Mouse (Mus musculus): ENCODE measurements at regions not wholly inside any gene's neighbourhood (a gene's known extent, or its start where the extent isn't known, plus 50 kb on each side); places are given as distances from the start of the nearest gene placed in this dataset.

GRCm38 (mm10) chrX:11577294-11577693 is 249.7 kb downstream of the H2al1j start:
- Histone ChIP-seq H3K4me3 (replicated peaks) (no peak overlapping the region), H3K27me3 (replicated peaks) (peaks cover 41% of the 10 kb centered on the region), H3K9me3 (peaks cover 9% of the 10 kb centered on the region), H3K36me3 (replicated peaks; ENCODE audit: low read length) (no peaks in the 10 kb centered on the region), H3K4me1 (no peaks in the 10 kb centered on the region)
- TF ChIP-seq FLI1 (IDR thresholded peaks at IDR 0.05; ENCODE audit: low read length) (no peak), GATA1 (IDR thresholded peaks at IDR 0.05; ENCODE audit: borderline replicate concordance, low read length) (no peak)

GRCm38 (mm10) chrX:11585353-11585752 is 257.7 kb downstream of the H2al1j start:
- Histone ChIP-seq H3K4me3 (replicated peaks) (no peak overlapping the region), H3K4me1 (no peaks in the 10 kb centered on the region)

GRCm38 (mm10) chrX:11591391-11592187 is 264.0 kb downstream of the H2al1j start:
- TF ChIP-seq FLI1 (IDR thresholded peaks at IDR 0.05; ENCODE audit: low read length) (no peak), GATA1 (IDR thresholded peaks at IDR 0.05; ENCODE audit: borderline replicate concordance, low read length) (no peak)
- no peak overlapping the region for H3K4me3 ChIP-seq (replicated peaks)

More at GRCm38 (mm10) chrX:11585353-11585752, 257.7 kb downstream of the H2al1j start:
- TF ChIP-seq GATA1 (IDR thresholded peaks at IDR 0.05; ENCODE audit: borderline replicate concordance, low read length) (no peak), FLI1 (IDR thresholded peaks at IDR 0.05; ENCODE audit: low read length) (no peak)
- Histone ChIP-seq H3K9me3 (no peaks in the 10 kb centered on the region), H3K36me3 (replicated peaks; ENCODE audit: low read length) (no peaks in the 10 kb centered on the region), H3K27me3 (replicated peaks) (peaks cover 28% of the 10 kb centered on the region)

GRCm38 (mm10) chrX:11594542-11594941 is 266.9 kb downstream of the H2al1j start:
- H3K9me3 ChIP-seq = peaks cover 16% of the 10 kb centered on the region; the same call in 1 of the 2 replicates
- no peak overlapping the region for H3K4me3 ChIP-seq (replicated peaks)
- peaks cover 45% of the 10 kb centered on the region for H3K27me3 ChIP-seq (replicated peaks)
- H3K4me1 ChIP-seq = peaks cover 5% of the 10 kb centered on the region; the same call in 1 of the 2 replicates
- TF ChIP-seq GATA1 (IDR thresholded peaks at IDR 0.05; ENCODE audit: borderline replicate concordance, low read length) = no peak
- TF ChIP-seq FLI1 (IDR thresholded peaks at IDR 0.05; ENCODE audit: low read length) = no peak
- no peaks in the 10 kb centered on the region for H3K36me3 ChIP-seq (replicated peaks; ENCODE audit: low read length)

More at GRCm38 (mm10) chrX:11591391-11592187, 264.0 kb downstream of the H2al1j start:
- Histone ChIP-seq H3K4me1 (no peaks in the 10 kb centered on the region), H3K36me3 (replicated peaks; ENCODE audit: low read length) (no peaks in the 10 kb centered on the region), H3K9me3 (peaks cover 16% of the 10 kb centered on the region; the same call in 1 of the 2 replicates), H3K27me3 (replicated peaks) (peaks cover 55% of the 10 kb centered on the region)

GRCm38 (mm10) chrX:11597548-11597947 is 269.9 kb downstream of the H2al1j start:
- Histone ChIP-seq H3K27me3 (replicated peaks) (peaks cover 36% of the 10 kb centered on the region), H3K9me3 (peaks cover 16% of the 10 kb centered on the region; the same call in 1 of the 2 replicates), H3K4me1 (peaks cover 5% of the 10 kb centered on the region; the same call in 1 of the 2 replicates), H3K36me3 (replicated peaks; ENCODE audit: low read length) (no peaks in the 10 kb centered on the region), H3K4me3 (replicated peaks) (no peak overlapping the region)
- TF ChIP-seq GATA1 (IDR thresholded peaks at IDR 0.05; ENCODE audit: borderline replicate concordance, low read length) (no peak), FLI1 (IDR thresholded peaks at IDR 0.05; ENCODE audit: low read length) (no peak)

- H3K27me3 ChIP-seq (replicated peaks) = peaks cover 4% of the 10 kb centered on the region
- peaks cover 9% of the 10 kb centered on the region for H3K9me3 ChIP-seq
- TF ChIP-seq FLI1 (IDR thresholded peaks at IDR 0.05; ENCODE audit: low read length) (no peak), GATA1 (IDR thresholded peaks at IDR 0.05; ENCODE audit: borderline replicate concordance, low read length) (no peak)
- no peaks in the 10 kb centered on the region for H3K36me3 ChIP-seq (replicated peaks; ENCODE audit: low read length)
- no peak overlapping the region for H3K4me3 ChIP-seq (replicated peaks)
- H3K4me1 ChIP-seq = 0 out of 2 replicates have a peak, but pooled peaks cover 4% of the 10 kb centered on the region
These were observed 286.6 kb downstream of the H2al1j start for GRCm38 (mm10) chrX:11614237-11614636.

GRCm38 (mm10) chrX:11621045-11621763 is 293.6 kb downstream of the H2al1j start:
- peaks cover 11% of the 10 kb centered on the region; the same call in 1 of the 2 replicates for H3K4me1 ChIP-seq

GRCm38 (mm10) chrX:11626274-11626878 is 298.8 kb downstream of the H2al1j start:
- no peaks in the 10 kb centered on the region for H3K36me3 ChIP-seq (replicated peaks; ENCODE audit: low read length)
- peaks cover 1% of the 10 kb centered on the region; the same call in 1 of the 2 replicates for H3K4me1 ChIP-seq
- H3K27me3 ChIP-seq (replicated peaks) = peaks cover 11% of the 10 kb centered on the region
- no peaks in the 10 kb centered on the region for H3K9me3 ChIP-seq
- no peak overlapping the region for H3K4me3 ChIP-seq (replicated peaks)
- no peak for TF ChIP-seq FLI1 (IDR thresholded peaks at IDR 0.05; ENCODE audit: low read length)
- no peak for TF ChIP-seq GATA1 (IDR thresholded peaks at IDR 0.05; ENCODE audit: borderline replicate concordance, low read length)

More at GRCm38 (mm10) chrX:11621045-11621763, 293.6 kb downstream of the H2al1j start:
- H3K4me3 ChIP-seq (replicated peaks) = no peak overlapping the region
- TF ChIP-seq GATA1 (IDR thresholded peaks at IDR 0.05; ENCODE audit: borderline replicate concordance, low read length) (no peak), FLI1 (IDR thresholded peaks at IDR 0.05; ENCODE audit: low read length) (no peak)
- H3K9me3 ChIP-seq = 0 out of 2 replicates have a peak, but pooled peaks cover 4% of the 10 kb centered on the region
- H3K27me3 ChIP-seq (replicated peaks) = peaks cover 8% of the 10 kb centered on the region
- no peaks in the 10 kb centered on the region for H3K36me3 ChIP-seq (replicated peaks; ENCODE audit: low read length)

GRCm38 (mm10) chrX:11629362-11629761 is 301.7 kb downstream of the H2al1j start:
- Histone ChIP-seq H3K27me3 (replicated peaks) (peaks cover 24% of the 10 kb centered on the region), H3K4me1 (peaks cover 11% of the 10 kb centered on the region), H3K9me3 (no peaks in the 10 kb centered on the region), H3K36me3 (replicated peaks; ENCODE audit: low read length) (no peaks in the 10 kb centered on the region), H3K4me3 (replicated peaks) (no peak overlapping the region)
- no peak for TF ChIP-seq FLI1 (IDR thresholded peaks at IDR 0.05; ENCODE audit: low read length)
- no peak for TF ChIP-seq GATA1 (IDR thresholded peaks at IDR 0.05; ENCODE audit: borderline replicate concordance, low read length)
